9 mouse cellular contexts compared by ENCODE assay signal in genomic region chr7:62420566-62420965, GRCm38 (mm10). TPM values are rescaled to one million over a fixed set of nuclear protein-coding genes. Genes with fewer than 3 reads are reported as not detected.
A peak's percentile ranks its signal among the peaks of the same experiment; 100 is the strongest.
DNase-seq lines count a peak whose midpoint lies in the region; ATAC-seq and TF ChIP-seq lines count a peak whose summit lies in the region.
"Had no signal": no experiment of that assay in that cellular context is flagged by ENCODE, and none has a peak within 500 bp of the region (broad histone marks: within the 10 kb centered on the region; RNA-seq: fewer than 3 reads in every experiment).

No protein-coding gene starts in this region.

- no peak for DNase-seq in heart, postnatal 10 days
- DNase-seq in embryonic facial prominence, embryonic 10.5 days (ENCODE audit: low spot score): no peak
- peak; percentile 44 for DNase-seq in hindbrain, postnatal 0 days (ENCODE audit: low spot score)
- no peak for DNase-seq in liver
- DNase-seq in left cerebral cortex, postnatal 25 days (ENCODE audit: low spot score in 2 of 2): no peak
- DNase-seq in frontal cortex, postnatal 36 days (ENCODE audit: low spot score in 2 of 2): no peak

- no peak overlapping the region for H3K9ac ChIP-seq in heart, embryonic 15.5 days
- peak overlapping the region; percentile 80; the same call in 1 of the 2 replicates for H3K9ac ChIP-seq in hindbrain, postnatal 0 days (replicated peaks; ENCODE audit: low read length)
- peak overlapping the region; percentile 67 for H3K9ac ChIP-seq in neural tube, embryonic 13.5 days

- H3K27ac ChIP-seq in heart, embryonic 15.5 days: no peak overlapping the region
- peak overlapping the region; percentile 92 for H3K27ac ChIP-seq in embryonic facial prominence, embryonic 10.5 days (replicated peaks)
- H3K27ac ChIP-seq in hindbrain, postnatal 0 days: peak overlapping the region; percentile 90
- peak overlapping the region; percentile 86 for H3K27ac ChIP-seq in neural tube, embryonic 13.5 days (replicated peaks)

- H3K4me3 ChIP-seq in heart, embryonic 15.5 days: peak overlapping the region; percentile 67; the same call in 1 of the 2 replicates
- H3K4me3 ChIP-seq in embryonic facial prominence, embryonic 10.5 days: peak overlapping the region; percentile 79
- H3K4me3 ChIP-seq in hindbrain, postnatal 0 days (ENCODE audit: low read length): peak overlapping the region; percentile 72
- H3K4me3 ChIP-seq in neural tube, embryonic 13.5 days: peak overlapping the region; percentile 76

- peak overlapping the region; percentile 72; the same call in 1 of the 2 replicates for H3K4me2 ChIP-seq in heart, embryonic 15.5 days
- peak overlapping the region; percentile 49 for H3K4me2 ChIP-seq in hindbrain, postnatal 0 days (ENCODE audit: low read depth, low read length)
- peak overlapping the region; percentile 47 for H3K4me2 ChIP-seq in neural tube, embryonic 13.5 days

- no peaks in the 10 kb centered on the region; the same call in 1 of the 2 replicates for H3K9me3 ChIP-seq in heart, embryonic 15.5 days (replicated peaks)
- H3K9me3 ChIP-seq in embryonic facial prominence, embryonic 10.5 days: peaks cover 21% of the 10 kb centered on the region
- H3K9me3 ChIP-seq in hindbrain, postnatal 0 days (ENCODE audit: low read length): 0 out of 2 replicates have a peak, but pooled peaks cover 4% of the 10 kb centered on the region
- 0 out of 2 replicates have a peak, but pooled peaks cover 8% of the 10 kb centered on the region for H3K9me3 ChIP-seq in neural tube, embryonic 13.5 days

- H3K36me3 ChIP-seq in heart, embryonic 15.5 days: no peaks in the 10 kb centered on the region
- H3K36me3 ChIP-seq in embryonic facial prominence, embryonic 10.5 days (replicated peaks): no peaks in the 10 kb centered on the region
- no peaks in the 10 kb centered on the region for H3K36me3 ChIP-seq in hindbrain, postnatal 0 days (ENCODE audit: insufficient read depth, low read length)
- H3K36me3 ChIP-seq in neural tube, embryonic 13.5 days: no peaks in the 10 kb centered on the region

- no peak for TF ChIP-seq CTCF in hindbrain, postnatal 0 days (IDR thresholded peaks at IDR 0.05; ENCODE audit: low read depth)

- intact Hi-C loops in heart, postnatal 10 days (cut with DNase I): no loop called here
- intact Hi-C loops in left cerebral cortex, postnatal 25 days (cut with DNase I): no loop called here

- H3K4me1 ChIP-seq in heart, embryonic 15.5 days (replicated peaks): peaks cover 5% of the 10 kb centered on the region
- H3K4me1 ChIP-seq in embryonic facial prominence, embryonic 10.5 days: peaks cover 8% of the 10 kb centered on the region
- H3K4me1 ChIP-seq in hindbrain, postnatal 0 days (ENCODE audit: insufficient read depth, low read length): no peaks in the 10 kb centered on the region
- H3K4me1 ChIP-seq in neural tube, embryonic 13.5 days (replicated peaks): peaks cover 14% of the 10 kb centered on the region; the same call in 1 of the 2 replicates

- WGBS in heart, embryonic 15.5 days: 67% methylated on average over 6 of the region's 6 CpGs
- 48% methylated on average over 6 of the region's 6 CpGs for WGBS in embryonic facial prominence, embryonic 10.5 days
- WGBS in hindbrain, postnatal 0 days: 37% methylated on average over 6 of the region's 6 CpGs
- WGBS in neural tube, embryonic 13.5 days: 50% methylated on average over 6 of the region's 6 CpGs

- ATAC-seq in heart, embryonic 15.5 days (replicated peaks; ENCODE audit: insufficient number of reproducible peaks, insufficient read depth, low FRiP score, low read depth): no peak
- no peak for ATAC-seq in hindbrain, postnatal 0 days
- 0 out of 2 replicates have a peak, but pooled peaks have one; percentile 20 for ATAC-seq in neural tube, embryonic 13.5 days (ENCODE audit: low read depth)

- no peaks in the 10 kb centered on the region for H3K27me3 ChIP-seq in heart, embryonic 15.5 days
- 0 out of 2 replicates have a peak, but pooled peaks cover 4% of the 10 kb centered on the region for H3K27me3 ChIP-seq in embryonic facial prominence, embryonic 10.5 days (replicated peaks; ENCODE audit: low read depth, poor library complexity, severe bottlenecking)
- H3K27me3 ChIP-seq in hindbrain, postnatal 0 days (ENCODE audit: insufficient read depth, low read length): no peaks in the 10 kb centered on the region
- H3K27me3 ChIP-seq in neural tube, embryonic 13.5 days: no peaks in the 10 kb centered on the region

RNA-seq across cellular contexts. Expression of gene Mkrn3, which starts 0.6 kb away (rescaled TPM):
- 2.5 and 3.2 TPM in 2 replicates for polyA plus RNA-seq in heart, embryonic 15.5 days (2015; fragmentation: Nextera tagmentation; extraction: Ambion mirVana)
- 1 to 10 TPM in 1 of 2 experiments, under 1 TPM in 1; 0.92 to 1.0 TPM for total RNA-seq in heart, postnatal 10 days (2021)
- polyA plus RNA-seq in embryonic facial prominence, embryonic 10.5 days (2016; fragmentation: Nextera tagmentation; extraction: Ambion mirVana): 9.3 and 9.6 TPM in 2 replicates
- 36.5 and 37.8 TPM in 2 replicates for total RNA-seq in hindbrain, postnatal 0 days (2014; rRNA removed)
- polyA plus RNA-seq in hindbrain, postnatal 0 days (2015; fragmentation: Nextera tagmentation; extraction: Ambion mirVana): 27.0 and 27.8 TPM in 2 replicates
- 14.4 and 16.7 TPM in 2 replicates for polyA plus RNA-seq in neural tube, embryonic 13.5 days (2015; fragmentation: Nextera tagmentation; extraction: Ambion mirVana)
- total RNA-seq in left cerebral cortex, postnatal 25 days (2021): 1 to 10 TPM; 1.9 to 2.1 TPM

RNA-seq across cellular contexts. Expression of gene Peg12, which starts 43.7 kb away (rescaled TPM):
- 6.3 and 9.2 TPM in 2 replicates for polyA plus RNA-seq in heart, embryonic 15.5 days (2015; fragmentation: Nextera tagmentation; extraction: Ambion mirVana)
- total RNA-seq in heart, postnatal 10 days (2021): 1 to 10 TPM; 4.5 to 4.7 TPM
- polyA plus RNA-seq in embryonic facial prominence, embryonic 10.5 days (2016; fragmentation: Nextera tagmentation; extraction: Ambion mirVana): 76.8 and 82.8 TPM in 2 replicates
- 6.5 and 10.1 TPM in 2 replicates for total RNA-seq in hindbrain, postnatal 0 days (2014; rRNA removed)
- 10.3 and 11.5 TPM in 2 replicates for polyA plus RNA-seq in hindbrain, postnatal 0 days (2015; fragmentation: Nextera tagmentation; extraction: Ambion mirVana)
- polyA plus RNA-seq in neural tube, embryonic 13.5 days (2015; fragmentation: Nextera tagmentation; extraction: Ambion mirVana): 14.6 and 19.1 TPM in 2 replicates
- total RNA-seq in left cerebral cortex, postnatal 25 days (2021): under 1 TPM; 0.37 to 0.57 TPM

RNA-seq across cellular contexts. Expression of gene Magel2, which starts 43.8 kb away (rescaled TPM):
- polyA plus RNA-seq in heart, embryonic 15.5 days (2015; fragmentation: Nextera tagmentation; extraction: Ambion mirVana): 0.63 and 0.95 TPM in 2 replicates
- total RNA-seq in heart, postnatal 10 days (2021): under 1 TPM; 0.14 to 0.15 TPM
- 18.7 and 21.0 TPM in 2 replicates for polyA plus RNA-seq in embryonic facial prominence, embryonic 10.5 days (2016; fragmentation: Nextera tagmentation; extraction: Ambion mirVana)
- total RNA-seq in hindbrain, postnatal 0 days (2014; rRNA removed): 17.4 and 18.1 TPM in 2 replicates
- polyA plus RNA-seq in hindbrain, postnatal 0 days (2015; fragmentation: Nextera tagmentation; extraction: Ambion mirVana): 10.5 and 10.6 TPM in 2 replicates
- polyA plus RNA-seq in neural tube, embryonic 13.5 days (2015; fragmentation: Nextera tagmentation; extraction: Ambion mirVana): 9.7 and 9.9 TPM in 2 replicates
- 1 to 10 TPM; 1.6 to 3.1 TPM for total RNA-seq in left cerebral cortex, postnatal 25 days (2021)
- polyA plus RNA-seq: large intestine, adult 2 months had no signal
